Mouse (Mus musculus) heart, adult 2 months (tissue): ENCODE measurements around the gene Gm10337.

Experiments used
- CTCF ChIP-seq: fragments of 200-600 bp; IDR thresholded peaks from 2 replicates; pipeline ENCODE4 v1.8.1; 2022; ENCODE audit warnings: antibody characterized with exemption, mild to moderate bottlenecking, moderate library complexity
- EP300 ChIP-seq: fragments of 200-500 bp; IDR thresholded peaks from 2 replicates; pipeline ENCODE4 v1.6.1; 2011; ENCODE audit warnings: low read depth, low read length, control low read depth; ENCODE audit not compliant: insufficient read depth

DNA sequence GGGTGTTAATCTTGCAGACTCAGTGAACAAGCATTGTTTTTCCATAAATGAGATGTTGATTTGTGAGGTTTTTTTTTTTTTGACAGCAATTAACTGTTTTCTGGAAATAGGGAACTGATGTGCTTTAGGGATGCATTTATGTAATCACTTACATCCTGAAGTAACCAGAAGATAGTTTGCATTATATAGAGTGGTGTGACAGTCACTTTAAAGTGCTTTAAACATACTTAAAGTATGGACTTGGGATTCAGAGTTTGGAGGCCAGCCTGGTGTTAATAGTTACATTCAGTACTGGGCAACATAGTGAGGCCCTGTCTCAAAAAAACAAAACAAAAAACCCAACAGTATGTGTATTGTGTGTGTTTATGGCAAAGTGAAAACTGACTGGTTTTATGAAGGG, 31.8 kb upstream of the Gm10337 start:
- TF ChIP-seq CTCF (no peak), EP300 (no peak)
